Mouse (Mus musculus): ENCODE measurements around the gene Pdcd1lg2.

DNA sequence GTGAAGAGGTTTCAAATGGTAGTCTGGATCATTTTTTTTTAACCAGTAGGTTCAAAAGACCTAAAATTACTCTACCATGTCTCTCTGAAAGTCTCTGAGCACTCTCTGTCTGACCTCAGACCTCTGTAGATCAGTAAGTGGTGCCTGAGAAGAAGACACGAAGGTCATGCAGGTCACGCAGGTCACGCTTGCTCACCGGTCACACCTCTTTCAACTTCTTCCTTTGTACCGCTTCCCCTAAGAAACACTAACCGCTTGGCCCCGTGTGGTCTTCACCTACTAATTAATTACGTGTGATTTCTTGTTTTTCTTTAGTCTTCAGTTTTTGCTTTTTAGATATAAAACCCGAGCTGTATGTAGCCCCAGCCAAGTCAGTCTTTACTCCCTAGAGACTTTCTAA is 80.7 kb downstream of the Pdcd1lg2 start:
- TF ChIP-seq CTCF (IDR thresholded peaks at IDR 0.05; ENCODE audit: low read depth, low read length) (no peak), POLR2A (IDR thresholded peaks at IDR 0.05; ENCODE audit: extremely low read depth, insufficient read depth, low read length) (no peak)
